Mouse (Mus musculus) midbrain, embryonic 10.5 days (tissue): ENCODE measurements around the gene Cers5. TPM values are rescaled to one million over a fixed set of nuclear protein-coding genes. Genes with fewer than 3 reads are reported as not detected.
"Not testable (repeated sequence)": the region's sequence is repeated elsewhere in the genome, so short reads cannot be mapped to it uniquely, and the experiment has no call there.

Experiments
- DNase-seq: peaks from one replicate; pipeline ENCODE4 v3.0.0-alpha.2; 2017; ENCODE audit warnings: low spot score
- H3K27ac ChIP-seq: fragments of 300-500 bp; sonication (generic); replicated peaks from 2 replicates; pipeline ENCODE4 v1.5.1; 2016; ENCODE audit warnings: mild to moderate bottlenecking
- H3K27me3 ChIP-seq: fragments of 300-500 bp; sonication (generic); 2 replicates; pipeline ENCODE4 v1.6.1; 2016; ENCODE audit warnings: low read depth, mild to moderate bottlenecking; ENCODE audit not compliant: poor library complexity, severe bottlenecking
- H3K36me3 ChIP-seq: fragments of 300-500 bp; sonication (generic); 2 replicates; pipeline ENCODE4 v1.6.1; 2016; ENCODE audit warnings: mild to moderate bottlenecking, moderate library complexity
- H3K4me1 ChIP-seq: fragments of 300-500 bp; sonication (generic); 2 replicates; pipeline ENCODE4 v1.6.1; 2016
- H3K4me3 ChIP-seq: fragments of 300-500 bp; sonication (generic); 2 replicates; pipeline ENCODE4 v1.5.1; 2016; ENCODE audit warnings: mild to moderate bottlenecking, moderate library complexity
- H3K9me3 ChIP-seq: fragments of 300-500 bp; sonication (generic); replicated peaks from 2 replicates; pipeline ENCODE4 v1.6.1; 2016; ENCODE audit warnings: mild to moderate bottlenecking
- WGBS: fragments of 180-500 bp; shearing (Covaris S2); methylation state at CpG from one replicate; pipeline ENCODE4 v1.1.7; 2016; 5-methylcytosine and 5-hydroxymethylcytosine counted together
- polyA plus RNA-seq: library from polyadenylated mRNA; unstranded; fragments of >200 nt; fragmentation: Nextera tagmentation; extraction: Ambion mirVana; gene quantifications from 2 replicates; pipeline ENCODE4 v1.2.1, GENCODE M21; 2016

The Cers5 gene
- polyA plus RNA-seq, 1 experiment from 2014 or later, result 63.5 TPM

DNA sequence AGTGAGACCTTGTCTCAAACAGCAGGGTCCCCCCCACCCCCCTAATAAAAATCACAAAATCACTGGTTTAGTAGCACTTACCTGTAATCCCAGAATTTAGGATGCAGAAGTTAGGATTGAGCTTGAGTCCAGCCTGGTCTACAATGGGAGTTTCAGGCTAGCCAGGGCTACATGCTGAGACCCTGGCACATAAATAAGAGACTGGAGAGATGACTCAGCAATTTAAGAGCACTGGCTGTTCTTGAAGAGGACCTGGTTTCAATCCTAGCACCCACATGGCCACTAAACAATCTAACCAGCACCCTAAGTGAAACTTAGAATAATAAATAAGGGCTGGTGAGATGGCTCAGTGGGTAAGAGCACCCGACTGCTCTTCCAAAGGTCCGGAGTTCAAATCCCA is 41.5 kb downstream of the Cers5 start:
- no peak for DNase-seq
- 94% methylated on average over 2 of the region's 2 CpGs for WGBS
- H3K27ac ChIP-seq, result no peak overlapping the region
- H3K36me3 ChIP-seq, result peaks cover 85% of the 10 kb centered on the region
- no peaks in the 10 kb centered on the region; the same call in 1 of the 2 replicates for H3K9me3 ChIP-seq
- H3K27me3 ChIP-seq, result no peaks in the 10 kb centered on the region
- H3K4me3 ChIP-seq, result no peak overlapping the region
- peaks cover 7% of the 10 kb centered on the region for H3K4me1 ChIP-seq

- H3K36me3 ChIP-seq, result peaks cover 66% of the 10 kb centered on the region
- DNase-seq, result no peak
These were observed 43.5 kb downstream of the Cers5 start for GRCm38 (mm10) chr15:99729056-99729783.

DNA sequence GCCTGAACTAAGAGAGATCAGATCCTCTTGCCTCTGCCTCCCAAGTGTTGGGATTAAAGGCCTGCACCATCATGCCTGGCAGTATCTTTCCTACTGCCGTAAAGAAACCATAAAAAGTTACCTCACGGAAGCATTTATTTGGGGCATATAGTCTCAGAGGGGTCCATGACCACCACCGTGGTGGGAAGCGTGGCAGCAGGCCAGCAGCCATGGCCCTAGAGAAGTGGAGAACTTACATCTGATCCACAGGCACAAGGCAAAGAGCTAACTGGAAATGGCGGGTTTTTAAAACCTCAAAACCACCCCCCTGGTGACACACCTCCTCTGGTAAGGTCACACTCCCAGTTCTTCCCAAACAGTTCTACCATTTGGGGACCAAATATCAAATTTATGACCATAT is 44.5 kb downstream of the Cers5 start:
- H3K27ac ChIP-seq, result no peak overlapping the region
- H3K9me3 ChIP-seq, result no peaks in the 10 kb centered on the region; the same call in 1 of the 2 replicates
- no peak for DNase-seq
- no peaks in the 10 kb centered on the region for H3K27me3 ChIP-seq
- H3K4me3 ChIP-seq, result no peak overlapping the region
- H3K4me1 ChIP-seq, result peaks cover 29% of the 10 kb centered on the region
- WGBS, result 96% methylated on average over 5 of the region's 5 CpGs
- peaks cover 62% of the 10 kb centered on the region for H3K36me3 ChIP-seq

More at GRCm38 (mm10) chr15:99729056-99729783, 43.5 kb downstream of the Cers5 start:
- no peaks in the 10 kb centered on the region; the same call in 1 of the 2 replicates for H3K9me3 ChIP-seq
- no peaks in the 10 kb centered on the region for H3K27me3 ChIP-seq
- no peak overlapping the region for H3K4me3 ChIP-seq
- 93% methylated on average over 4 of the region's 4 CpGs for WGBS
- H3K27ac ChIP-seq, result no peak overlapping the region
- peaks cover 19% of the 10 kb centered on the region for H3K4me1 ChIP-seq

- DNase-seq, result no peak
- Histone ChIP-seq H3K27me3 (no peaks in the 10 kb centered on the region), H3K9me3 (no peaks in the 10 kb centered on the region; the same call in 1 of the 2 replicates), H3K27ac (no peak overlapping the region), H3K4me1 (peaks cover 36% of the 10 kb centered on the region), H3K4me3 (no peak overlapping the region), H3K36me3 (peaks cover 59% of the 10 kb centered on the region)
- WGBS, result 96% methylated on average over 12 of the region's 12 CpGs
These were observed 45.2 kb downstream of the Cers5 start for GRCm38 (mm10) chr15:99727525-99727924.

- Histone ChIP-seq H3K36me3 (peaks cover 59% of the 10 kb centered on the region), H3K4me1 (peaks cover 40% of the 10 kb centered on the region)
- H3K27me3 ChIP-seq, H3K27ac ChIP-seq, H3K9me3 ChIP-seq, H3K4me3 ChIP-seq, DNase-seq: not testable (repeated sequence)
- WGBS, result 85% methylated on average over 5 of the region's 5 CpGs
These were observed 45.6 kb downstream of the Cers5 start for GRCm38 (mm10) chr15:99727039-99727438.

DNA sequence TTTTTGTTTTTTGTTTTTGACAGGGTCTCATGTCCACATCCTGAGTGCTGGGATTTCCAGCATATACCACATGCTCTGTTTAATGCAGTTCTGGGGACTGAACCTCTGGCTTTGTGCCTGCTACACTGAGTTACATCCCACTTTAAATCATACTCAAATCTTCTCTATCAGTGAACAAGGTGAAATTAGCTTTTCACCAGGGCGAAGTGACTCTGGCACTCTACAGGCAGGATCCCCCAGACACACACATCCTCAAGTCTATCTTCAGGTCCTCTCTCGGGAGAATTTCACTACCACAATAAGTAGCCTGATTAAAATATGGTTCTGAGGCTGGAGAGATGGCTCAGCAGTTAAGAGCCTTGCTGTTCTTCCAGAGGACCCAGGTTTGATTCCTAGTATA is 46.1 kb downstream of the Cers5 start:
- peaks cover 59% of the 10 kb centered on the region for H3K36me3 ChIP-seq
- WGBS, result 81% methylated on average over 2 of the region's 2 CpGs
- no peak overlapping the region for H3K27ac ChIP-seq
- no peaks in the 10 kb centered on the region; the same call in 1 of the 2 replicates for H3K9me3 ChIP-seq
- H3K4me3 ChIP-seq, result peak overlapping the region; percentile 98
- H3K27me3 ChIP-seq, result no peaks in the 10 kb centered on the region
- H3K4me1 ChIP-seq, result peaks cover 43% of the 10 kb centered on the region
- DNase-seq, result no peak

GRCm38 (mm10) chr15:99725341-99726155 is 47.1 kb downstream of the Cers5 start, which contains the start of gene Cox14:
Cox14 (plus strand) TSS chr15:99725618.
- Histone ChIP-seq H3K4me3 (peak within 1 kb of the TSS; percentile 98), H3K27me3 (no peaks in the 10 kb centered on the region), H3K9me3 (no peaks in the 10 kb centered on the region; the same call in 1 of the 2 replicates), H3K27ac (peak within 1 kb of the TSS; percentile 93), H3K4me1 (peaks cover 47% of the 10 kb centered on the region), H3K36me3 (peaks cover 62% of the 10 kb centered on the region)
- WGBS, result under 1% methylated on average over 68 of the region's 68 CpGs
- DNase-seq, result peak; percentile 95

GRCm38 (mm10) chr15:99724292-99725021 is 48.2 kb downstream of the Cers5 start:
- Histone ChIP-seq H3K27ac (peak overlapping the region; percentile 93), H3K36me3 (peaks cover 61% of the 10 kb centered on the region), H3K9me3 (no peaks in the 10 kb centered on the region; the same call in 1 of the 2 replicates), H3K27me3 (no peaks in the 10 kb centered on the region), H3K4me3 (peak overlapping the region; percentile 98), H3K4me1 (peaks cover 54% of the 10 kb centered on the region)
- DNase-seq, result peak; percentile 61
- 10% methylated on average over 16 of the region's 16 CpGs for WGBS

DNA sequence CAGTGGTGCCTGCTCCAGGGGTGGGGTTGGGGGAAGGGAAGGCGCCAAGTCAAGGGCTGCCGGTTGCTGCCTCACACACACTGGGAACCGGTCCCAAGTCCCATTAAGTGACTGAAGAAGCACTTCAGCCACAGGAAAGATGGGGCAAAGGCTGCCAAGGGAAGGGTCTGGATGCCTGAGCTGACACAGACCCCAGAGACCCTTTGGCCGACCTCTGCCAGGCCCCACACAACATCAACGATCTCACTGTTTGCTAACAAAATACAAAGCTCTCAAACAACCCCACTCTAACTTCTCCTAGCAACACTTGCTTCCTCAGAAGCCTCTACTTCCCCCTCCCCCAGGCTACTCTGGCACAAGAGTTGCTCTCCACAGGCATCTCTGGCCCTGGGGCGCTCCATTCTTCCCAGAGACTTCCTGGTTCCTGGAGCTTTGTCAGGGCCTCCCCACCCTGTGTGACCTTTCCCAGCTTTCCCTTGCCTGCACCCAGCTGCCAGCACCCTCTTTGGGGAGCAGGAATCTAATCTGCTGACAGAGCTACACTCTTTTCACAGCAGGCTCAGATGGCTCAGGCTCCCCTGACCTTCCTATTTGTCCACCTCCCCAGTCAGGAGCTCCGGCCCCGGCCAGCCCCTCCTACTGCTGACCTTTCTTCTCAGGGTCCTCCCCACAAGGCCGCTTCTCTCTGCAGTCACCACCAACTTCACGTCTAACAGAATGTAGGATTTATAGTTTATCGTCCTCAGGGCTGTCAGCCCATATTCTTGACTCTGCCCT is 49.0 kb downstream of the Cers5 start:
- peak overlapping the region; percentile 98 for H3K4me3 ChIP-seq
- peak; percentile 49 for DNase-seq
- H3K36me3 ChIP-seq, result peaks cover 61% of the 10 kb centered on the region
- no peaks in the 10 kb centered on the region; the same call in 1 of the 2 replicates for H3K9me3 ChIP-seq
- no peaks in the 10 kb centered on the region for H3K27me3 ChIP-seq
- peaks cover 55% of the 10 kb centered on the region for H3K4me1 ChIP-seq
- H3K27ac ChIP-seq, result peak overlapping the region; percentile 93
- WGBS, result 10% methylated on average over 11 of the region's 11 CpGs

GRCm38 (mm10) chr15:99723120-99723514 is 49.6 kb downstream of the Cers5 start:
- 0 out of 2 replicates have a peak overlapping the region, but pooled peaks have one; percentile 98 for H3K4me3 ChIP-seq
- 45% methylated on average over 10 of the region's 10 CpGs for WGBS

GRCm38 (mm10) chr15:99721921-99722743 is 50.6 kb downstream of the Cers5 start:
- WGBS, result 86% methylated on average over 25 of the region's 25 CpGs
- no peak for DNase-seq
- H3K27me3 ChIP-seq, result no peaks in the 10 kb centered on the region
- peaks cover 70% of the 10 kb centered on the region for H3K4me1 ChIP-seq
- H3K4me3 ChIP-seq, result no peak overlapping the region
- H3K9me3 ChIP-seq, result no peaks in the 10 kb centered on the region
- H3K27ac ChIP-seq, result no peak overlapping the region
- peaks cover 62% of the 10 kb centered on the region for H3K36me3 ChIP-seq

More at GRCm38 (mm10) chr15:99723120-99723514, 49.6 kb downstream of the Cers5 start:
- Histone ChIP-seq H3K4me1 (peaks cover 61% of the 10 kb centered on the region), H3K36me3 (peaks cover 61% of the 10 kb centered on the region), H3K27ac (peak overlapping the region; percentile 93), H3K27me3 (no peaks in the 10 kb centered on the region), H3K9me3 (no peaks in the 10 kb centered on the region)
- no peak for DNase-seq
